Mouse (Mus musculus): ENCODE results near the gene Eef1b2.

The Eef1b2 gene

GRCm38 (mm10) chr1:63176604-63177421 lies at the start of gene Eef1b2, which contains the start of gene Ndufs1:
Gene Eef1b2 (plus strand): TSS chr1:63176825.
Gene Ndufs1 (minus strand): TSS chr1:63176833.
- peak; percentile 99 for DNase-seq (ENCODE audit: low read depth, low spot score)

GRCm38 (mm10) chr1:63129273-63129672 lies 47.4 kb upstream of the Eef1b2 start:
- no peak for DNase-seq (ENCODE audit: low read depth, low spot score)

- peak; percentile 64 for DNase-seq (ENCODE audit: low read depth, low spot score)
Observed at GRCm38 (mm10) chr1:63129857-63130690, 46.6 kb upstream of the Eef1b2 start.

- no peak for DNase-seq (ENCODE audit: low read depth, low spot score)
Observed at GRCm38 (mm10) chr1:63130883-63131282, 45.7 kb upstream of the Eef1b2 start.

- DNase-seq (ENCODE audit: low read depth, low spot score) = peak; percentile 91
Observed at GRCm38 (mm10) chr1:63131766-63132165, 44.9 kb upstream of the Eef1b2 start.

GRCm38 (mm10) chr1:63134530-63134929 lies 42.1 kb upstream of the Eef1b2 start:
- peak; percentile 89 for DNase-seq (ENCODE audit: low read depth, low spot score)

GRCm38 (mm10) chr1:63137971-63138370 lies 38.7 kb upstream of the Eef1b2 start:
- peak; percentile 97 for DNase-seq (ENCODE audit: low read depth, low spot score)

GRCm38 (mm10) chr1:63138586-63138985 lies 38.0 kb upstream of the Eef1b2 start:
- peak; percentile 100 for DNase-seq (ENCODE audit: low read depth, low spot score)

GRCm38 (mm10) chr1:63140231-63140630 lies 36.4 kb upstream of the Eef1b2 start:
- DNase-seq (ENCODE audit: low read depth, low spot score) = peak; percentile 89

GRCm38 (mm10) chr1:63168638-63169037 lies 8.0 kb upstream of the Eef1b2 start:
- peak; percentile 33 for DNase-seq (ENCODE audit: low read depth, low spot score)

- DNase-seq (ENCODE audit: low read depth, low spot score) = peak; percentile 29
Observed at GRCm38 (mm10) chr1:63175853-63176252, 772 bp upstream of the Eef1b2 start.

- DNase-seq (ENCODE audit: low read depth, low spot score) = no peak
Observed at GRCm38 (mm10) chr1:63176259-63176603, 394 bp upstream of the Eef1b2 start.

GRCm38 (mm10) chr1:63178308-63178707 lies 1.7 kb downstream of the Eef1b2 start:
- DNase-seq (ENCODE audit: low read depth, low spot score) = peak; percentile 47

GRCm38 (mm10) chr1:63180122-63180521 lies 3.5 kb downstream of the Eef1b2 start:
- no peak for DNase-seq (ENCODE audit: low read depth, low spot score)

GRCm38 (mm10) chr1:63180575-63180974 lies 4.0 kb downstream of the Eef1b2 start:
- peak; percentile 65 for DNase-seq (ENCODE audit: low read depth, low spot score)

GRCm38 (mm10) chr1:63181019-63181418 lies 4.4 kb downstream of the Eef1b2 start:
- peak; percentile 98 for DNase-seq (ENCODE audit: low read depth, low spot score)

- DNase-seq (ENCODE audit: low read depth, low spot score) = no peak
Observed at GRCm38 (mm10) chr1:63181480-63181879, 4.9 kb downstream of the Eef1b2 start.

- DNase-seq (ENCODE audit: low read depth, low spot score) = no peak
Observed at GRCm38 (mm10) chr1:63182212-63182611, 5.6 kb downstream of the Eef1b2 start.

GRCm38 (mm10) chr1:63182636-63183270 lies 6.1 kb downstream of the Eef1b2 start:
- DNase-seq (ENCODE audit: low read depth, low spot score) = peak; percentile 70

- DNase-seq (ENCODE audit: low read depth, low spot score) = peak; percentile 70
Observed at GRCm38 (mm10) chr1:63185430-63185829, 8.8 kb downstream of the Eef1b2 start.

GRCm38 (mm10) chr1:63188536-63188935 lies 11.9 kb downstream of the Eef1b2 start:
- DNase-seq (ENCODE audit: low read depth, low spot score) = no peak

- DNase-seq (ENCODE audit: low read depth, low spot score) = peak; percentile 36
Observed at GRCm38 (mm10) chr1:63190851-63191250, 14.2 kb downstream of the Eef1b2 start.

Measured in R1 (cell line).